Mouse (Mus musculus): ENCODE results near the gene Smpd4. TPM values are rescaled to one million over a fixed set of nuclear protein-coding genes. Genes with fewer than 3 reads are reported as not detected.

Smpd4 gene
- total RNA-seq, 2 experiments from 2014 or later: 10.8 to 11.2 TPM

DNA sequence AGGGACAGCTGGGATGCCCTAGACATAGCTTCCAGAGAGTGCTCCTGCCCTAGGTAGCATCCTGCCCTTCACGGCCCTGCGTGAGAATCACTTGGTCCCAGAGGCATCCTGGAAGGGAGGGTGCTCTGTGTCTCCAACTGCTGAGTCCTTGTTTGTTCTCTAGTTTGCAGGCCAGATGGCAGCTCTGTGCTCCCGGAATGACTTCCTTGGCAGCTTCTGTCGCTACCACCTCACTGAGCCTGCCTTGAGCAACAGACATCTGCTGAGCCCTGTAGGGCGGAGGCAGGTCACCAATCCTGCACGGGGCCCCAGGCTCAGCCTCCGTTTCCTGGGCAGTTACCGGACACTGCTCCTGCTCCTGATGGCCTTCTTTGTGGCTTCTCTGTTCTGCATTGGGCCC is 23.2 kb downstream of the Smpd4 start:
- intact Hi-C loops (cut with DNase I): no loop called here

DNA sequence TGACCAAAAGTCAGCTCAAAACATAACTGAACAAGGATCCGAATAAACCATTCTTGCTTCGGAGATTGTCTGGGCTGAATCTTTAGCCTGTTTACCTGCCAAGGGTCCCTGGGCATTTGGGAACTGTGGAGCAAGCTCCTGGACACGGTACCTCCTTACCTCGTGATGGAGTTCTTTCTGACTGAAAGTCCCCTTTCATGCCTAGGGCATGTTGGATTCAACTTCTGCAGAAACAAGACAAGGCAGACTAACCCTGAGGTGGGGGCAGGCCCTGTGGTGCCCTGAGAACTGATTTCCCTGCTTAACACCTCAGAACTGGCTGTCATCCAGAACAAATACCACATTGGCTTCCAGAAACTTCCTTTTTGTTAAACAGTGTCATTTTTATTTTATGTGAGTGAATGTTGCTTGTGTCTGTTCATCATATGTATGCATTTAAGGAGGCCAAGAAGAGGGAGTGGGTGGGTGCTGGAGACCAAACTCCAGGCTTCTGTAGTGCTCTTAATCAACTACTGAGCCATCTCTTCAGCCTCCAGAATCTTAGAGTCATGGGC is 24.4 kb downstream of the Smpd4 start:
- intact Hi-C loops (cut with DNase I): no loop called here
- no peak for DNase-seq
- no peak overlapping the region for H3K4me3 ChIP-seq
- no peak overlapping the region for H3K27ac ChIP-seq
- no peak for TF ChIP-seq CTCF (IDR thresholded peaks at IDR 0.05)

More for the DNA sequence above, 23.2 kb downstream of the Smpd4 start:
- no peak overlapping the region for H3K27ac ChIP-seq
- H3K4me3 ChIP-seq: no peak overlapping the region
- no peak for DNase-seq
- no peak for TF ChIP-seq CTCF (IDR thresholded peaks at IDR 0.05)

GRCm38 (mm10) chr16:17646310-17647114 is 27.4 kb downstream of the Smpd4 start, which contains the start of gene Ccdc74a:
Ccdc74a (plus strand) TSS chr16:17646470.
- Histone ChIP-seq H3K4me3 (peak within 1 kb of the TSS; percentile 77), H3K27ac (peak within 1 kb of the TSS; percentile 67)
- DNase-seq: peak; percentile 91
- intact Hi-C loops (cut with DNase I): loop anchor here (5.0 kb wide), 1 partner anchor 76 kb away; no protein-coding TSS in a partner anchor
- no peak for TF ChIP-seq CTCF (IDR thresholded peaks at IDR 0.05)

DNA sequence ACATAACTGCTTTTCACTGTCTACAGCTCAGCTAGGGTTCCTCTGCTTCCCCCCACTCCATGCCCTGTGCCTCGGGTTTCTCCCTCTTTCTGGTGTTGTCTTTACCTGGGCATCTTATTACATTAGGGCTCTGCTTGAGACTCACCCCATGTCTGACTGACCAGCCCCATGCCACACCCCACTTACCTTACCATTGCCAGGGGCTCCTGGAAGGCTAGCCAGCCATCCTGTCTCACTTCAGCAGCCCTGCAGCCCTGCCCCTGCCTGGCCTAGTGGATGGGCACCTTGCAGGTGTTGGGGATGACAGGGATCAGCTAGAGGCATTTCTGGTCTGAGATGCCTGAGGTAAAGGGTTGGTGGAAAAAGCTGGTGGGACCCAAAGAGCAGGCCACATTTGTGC is 28.0 kb downstream of the Smpd4 start:
- intact Hi-C loops (cut with DNase I): loop anchor here (5.0 kb wide), 1 partner anchor 75 kb away; no protein-coding TSS in a partner anchor
- H3K4me3 ChIP-seq: peak overlapping the region; percentile 77
- no peak for DNase-seq
- TF ChIP-seq CTCF (IDR thresholded peaks at IDR 0.05): no peak
- no peak overlapping the region for H3K27ac ChIP-seq

DNA sequence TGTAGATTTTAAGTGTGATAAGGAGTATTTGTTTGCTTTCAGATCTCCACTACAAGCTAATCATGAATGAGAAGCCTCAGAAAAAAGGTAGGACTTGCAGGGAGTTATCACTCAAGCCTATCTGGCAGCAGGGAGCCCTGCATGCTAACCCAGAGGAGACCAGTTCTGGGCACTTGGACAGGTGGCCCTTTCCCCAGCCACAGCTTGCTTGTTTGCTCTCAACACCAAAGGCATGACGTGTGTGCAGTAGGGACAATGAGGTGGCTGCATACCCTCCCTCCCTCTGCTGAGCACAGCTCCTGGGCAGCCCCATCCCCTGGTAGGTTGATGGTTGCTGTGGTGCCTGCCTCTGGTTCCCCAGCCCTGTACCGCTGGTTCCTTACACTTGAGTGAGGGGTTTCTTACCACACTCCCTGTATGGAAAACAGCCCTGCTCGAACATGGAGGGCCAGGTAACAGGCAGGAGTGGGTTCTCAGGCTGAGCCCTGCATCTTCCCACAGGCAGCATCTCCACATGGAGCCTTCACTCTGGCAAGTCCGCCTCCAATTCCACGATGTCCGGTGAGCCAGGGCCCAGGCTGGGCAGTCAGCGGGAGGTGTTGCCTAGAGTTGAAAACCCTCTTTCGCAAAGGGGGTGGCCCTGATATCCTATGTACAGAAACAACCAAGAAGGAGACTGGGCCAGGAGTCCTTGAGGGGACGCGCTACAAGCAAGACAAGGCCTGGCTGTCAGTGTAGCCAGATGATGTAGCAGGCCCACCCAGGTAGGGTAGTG is 28.6 kb downstream of the Smpd4 start:
- no peak for DNase-seq
- Histone ChIP-seq H3K4me3 (no peak overlapping the region), H3K27ac (no peak overlapping the region)
- no peak for TF ChIP-seq CTCF (IDR thresholded peaks at IDR 0.05)
- intact Hi-C loops (cut with DNase I): loop anchor here (5.0 kb wide), 1 partner anchor 75 kb away; no protein-coding TSS in a partner anchor

- no peak for TF ChIP-seq CTCF (IDR thresholded peaks at IDR 0.05)
- no peak for DNase-seq
- intact Hi-C loops (cut with DNase I): loop anchor here (5.0 kb wide), 1 partner anchor 72 kb away; no protein-coding TSS in a partner anchor
- Histone ChIP-seq H3K4me3 (no peak overlapping the region), H3K27ac (no peak overlapping the region)
Observed at GRCm38 (mm10) chr16:17649925-17650605, 30.9 kb downstream of the Smpd4 start.

GRCm38 (mm10) chr16:17650711-17651110 is 31.6 kb downstream of the Smpd4 start:
- intact Hi-C loops (cut with DNase I): no loop called here
- no peak overlapping the region for H3K27ac ChIP-seq
- H3K4me3 ChIP-seq: no peak overlapping the region
- DNase-seq: no peak
- no peak for TF ChIP-seq CTCF (IDR thresholded peaks at IDR 0.05)

GRCm38 (mm10) chr16:17652607-17653006 is 33.5 kb downstream of the Smpd4 start:
- DNase-seq: no peak
- intact Hi-C loops (cut with DNase I): no loop called here
- no peak for TF ChIP-seq CTCF (IDR thresholded peaks at IDR 0.05)
- Histone ChIP-seq H3K4me3 (no peak overlapping the region), H3K27ac (no peak overlapping the region)

- intact Hi-C loops (cut with DNase I): no loop called here
- no peak overlapping the region for H3K4me3 ChIP-seq
- TF ChIP-seq CTCF (IDR thresholded peaks at IDR 0.05): no peak
- no peak for DNase-seq
- H3K27ac ChIP-seq: no peak overlapping the region
Observed at GRCm38 (mm10) chr16:17653601-17654000, 34.4 kb downstream of the Smpd4 start.

- TF ChIP-seq CTCF (IDR thresholded peaks at IDR 0.05): no peak
- Histone ChIP-seq H3K27ac (no peak overlapping the region), H3K4me3 (no peak overlapping the region)
- intact Hi-C loops (cut with DNase I): no loop called here
- DNase-seq: no peak
Observed at GRCm38 (mm10) chr16:17654188-17654795, 35.1 kb downstream of the Smpd4 start.

GRCm38 (mm10) chr16:17656212-17656871 is 37.2 kb downstream of the Smpd4 start:
- TF ChIP-seq CTCF (IDR thresholded peaks at IDR 0.05): no peak
- no peak overlapping the region for H3K27ac ChIP-seq
- DNase-seq: no peak
- intact Hi-C loops (cut with DNase I): no loop called here
- H3K4me3 ChIP-seq: no peak overlapping the region

Data from gastrocnemius, adult 2 months (tissue).